Mouse (Mus musculus): ENCODE measurements around the gene Hrh2.

DNA sequence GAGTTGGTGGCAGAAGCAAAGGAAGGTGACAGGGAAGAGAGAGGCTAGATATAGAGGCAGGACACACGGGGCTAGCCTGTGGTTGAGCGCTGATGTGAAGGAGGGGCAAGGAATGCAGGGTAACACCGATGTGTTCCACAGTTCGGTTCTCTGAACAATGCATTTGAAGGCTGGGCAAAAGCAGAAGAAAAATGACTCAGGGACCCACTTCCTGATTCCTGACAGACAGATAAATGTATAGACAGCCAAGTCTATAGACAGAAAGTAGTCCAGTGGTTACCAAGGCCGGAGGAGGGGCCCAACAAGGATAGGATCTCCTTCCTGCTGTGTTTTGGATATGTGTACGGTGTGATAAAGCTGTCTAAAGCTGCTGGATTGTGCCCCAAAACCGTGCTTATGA lies 13.3 kb downstream of the Hrh2 start:
- TF ChIP-seq EP300 (IDR thresholded peaks at IDR 0.05; ENCODE audit: low read depth) = no peak
- no peak for TF ChIP-seq CTCF (IDR thresholded peaks at IDR 0.05; ENCODE audit: low read depth)
